Mouse (Mus musculus) large intestine, adult 2 months (tissue): ENCODE results near the gene Tha1. TPM values are rescaled to one million over a fixed set of nuclear protein-coding genes. Genes with fewer than 3 reads are reported as not detected.

Source experiments
- DNase-seq: peaks from one replicate; pipeline ENCODE4 v3.0.0-alpha.2; 2012; ENCODE audit warnings: low read depth, low spot score
- WGBS: fragments of 180-500 bp; shearing (Covaris S2); methylation state at CpG from one replicate; pipeline ENCODE4 v1.1.7; 2018; 5-methylcytosine and 5-hydroxymethylcytosine counted together
- polyA plus RNA-seq: library from polyadenylated mRNA; depleted of rRNA; stranded (reverse); fragments of >200 nt; gene quantifications from 2 replicates; pipeline ENCODE4 v1.2.3, GENCODE M21; 2012; rRNA removed

Tha1 gene
- polyA plus RNA-seq, 1 experiment, result 25.7 TPM

DNA sequence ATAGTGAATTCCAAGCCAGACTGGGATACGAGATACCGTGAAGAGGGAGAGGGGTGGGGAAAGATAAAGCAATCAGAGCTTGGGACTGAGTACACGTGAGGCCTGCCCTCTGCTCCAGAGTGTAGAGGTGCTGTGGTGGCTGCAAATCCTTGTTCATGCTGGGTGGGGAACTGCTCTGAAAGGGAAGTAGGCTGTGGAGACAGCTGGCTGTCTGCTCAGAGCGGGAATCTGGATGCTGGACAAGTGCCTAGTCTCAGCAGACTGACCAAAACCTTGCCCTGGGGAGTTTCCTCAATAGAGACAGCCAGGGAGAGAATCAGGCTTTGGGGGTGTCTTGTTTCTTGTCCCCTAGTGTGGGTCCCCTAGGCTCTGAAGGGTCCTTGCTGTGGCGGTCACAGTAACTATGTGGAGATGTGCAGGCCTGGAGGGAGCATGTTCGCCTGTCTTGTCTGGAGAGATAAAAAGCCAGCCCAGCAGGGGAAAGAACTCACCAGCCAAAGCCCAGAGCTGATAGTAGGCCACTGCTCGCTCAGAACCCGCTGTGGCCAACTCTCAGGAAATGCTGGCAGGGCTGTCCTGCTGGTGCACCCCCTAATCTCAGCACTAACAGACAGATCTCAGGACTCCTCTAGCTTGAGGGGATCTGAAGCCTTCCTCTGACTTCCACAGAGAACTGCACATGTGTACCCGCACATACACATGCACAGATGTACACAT, 44.2 kb downstream of the Tha1 start:
- 29% methylated on average over 9 of the region's 9 CpGs for WGBS
- no peak for DNase-seq

DNA sequence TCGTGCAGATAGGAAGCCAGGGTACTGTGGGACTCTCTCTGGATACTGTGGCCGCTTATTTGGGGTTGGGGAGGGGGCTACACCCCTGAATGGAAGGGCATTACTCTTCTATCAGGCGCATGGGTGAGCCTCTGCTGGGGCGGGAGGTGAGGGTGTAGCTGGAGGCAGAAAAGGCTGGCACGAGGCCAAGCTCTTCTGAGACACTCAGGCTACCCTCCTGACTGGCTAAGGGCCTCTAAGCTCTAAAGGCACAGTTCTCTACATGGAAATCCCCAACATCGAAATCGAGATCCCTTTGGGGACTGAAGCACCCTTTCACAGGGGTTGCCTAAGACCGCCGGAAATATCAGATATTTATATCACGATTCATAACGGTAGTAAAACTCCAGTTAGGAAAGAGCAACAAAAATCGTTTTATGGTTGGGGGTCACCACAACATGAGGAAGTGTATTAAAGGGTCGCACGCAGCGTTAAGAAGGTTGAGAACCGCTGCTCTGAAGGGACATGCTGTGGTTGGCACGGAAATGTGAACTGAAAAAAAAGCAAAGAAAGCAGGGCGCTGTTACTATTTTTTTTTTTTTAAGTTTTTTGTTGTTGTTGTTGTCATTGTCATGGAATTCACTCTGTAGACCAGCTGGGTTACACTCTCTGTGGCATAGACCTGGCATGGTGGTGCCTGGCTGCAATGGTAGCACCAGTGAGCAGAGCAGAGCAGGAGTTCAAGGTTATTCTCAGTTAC, 45.0 kb downstream of the Tha1 start:
- DNase-seq, result no peak
- 10% methylated on average over 18 of the region's 18 CpGs for WGBS

DNA sequence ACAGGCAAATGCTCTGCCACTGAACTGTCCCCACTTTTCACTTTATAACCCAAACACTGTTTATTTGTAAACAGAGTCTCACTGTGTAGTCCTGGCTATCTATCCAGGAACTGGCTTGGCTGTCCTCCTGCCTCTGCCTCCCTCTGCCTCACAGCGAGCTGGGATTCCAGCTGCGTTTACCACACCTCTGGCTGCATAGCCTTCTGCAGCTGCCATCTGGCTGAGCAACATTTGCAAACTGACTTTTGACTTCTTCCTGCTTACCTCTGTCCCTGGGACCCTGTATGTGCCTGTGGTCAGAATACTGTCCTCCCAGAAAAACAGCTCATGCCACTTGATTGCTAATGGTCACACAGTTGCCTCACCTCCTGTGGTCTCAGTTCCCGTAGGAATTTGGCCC, 45.9 kb downstream of the Tha1 start:
- no peak for DNase-seq
- 18% methylated on average over 3 of the region's 3 CpGs for WGBS

DNA sequence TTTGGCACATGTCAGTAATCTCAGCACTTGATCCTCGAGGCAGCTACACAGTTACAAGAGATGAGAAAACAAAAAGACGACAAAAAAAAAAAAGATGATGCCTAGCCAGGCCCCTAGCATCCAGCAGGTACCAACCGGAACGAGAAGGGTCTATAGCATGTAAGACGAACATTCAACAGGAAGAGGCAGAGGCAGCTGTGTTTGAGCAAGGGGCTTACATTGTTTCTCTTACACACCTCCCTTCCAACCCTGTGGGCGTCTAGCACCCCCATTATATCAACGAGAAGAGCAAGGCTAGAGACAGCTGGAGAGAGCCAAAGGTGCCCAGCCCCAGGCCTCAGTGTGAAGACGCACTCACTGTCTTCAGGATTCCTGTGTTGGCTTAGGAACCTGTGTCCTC, 46.4 kb downstream of the Tha1 start:
- WGBS, result 35% methylated on average over 8 of the region's 8 CpGs

DNA sequence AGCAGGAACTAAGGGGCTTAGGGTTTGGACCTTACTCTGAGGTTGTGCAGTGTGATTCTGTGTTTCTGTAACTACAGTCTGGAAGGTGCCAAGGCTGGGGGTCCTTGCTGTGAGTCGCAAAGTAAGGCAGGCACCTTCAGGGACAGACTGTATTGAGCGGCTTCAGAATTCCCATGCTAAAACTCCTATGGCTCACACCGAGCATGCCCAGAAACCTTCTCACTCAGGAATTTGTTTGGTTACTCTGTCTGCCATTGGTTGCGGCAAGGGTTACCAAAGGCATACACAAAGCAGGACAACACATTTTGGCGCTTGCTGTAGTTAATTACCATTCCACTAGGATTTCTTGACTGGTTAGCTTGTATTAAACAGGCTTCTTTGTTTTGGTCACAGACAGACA, 47.1 kb downstream of the Tha1 start:
- DNase-seq, result no peak
- WGBS, result 16% methylated on average over 5 of the region's 5 CpGs

More for the DNA sequence above, 46.4 kb downstream of the Tha1 start:
- DNase-seq, result no peak

DNA sequence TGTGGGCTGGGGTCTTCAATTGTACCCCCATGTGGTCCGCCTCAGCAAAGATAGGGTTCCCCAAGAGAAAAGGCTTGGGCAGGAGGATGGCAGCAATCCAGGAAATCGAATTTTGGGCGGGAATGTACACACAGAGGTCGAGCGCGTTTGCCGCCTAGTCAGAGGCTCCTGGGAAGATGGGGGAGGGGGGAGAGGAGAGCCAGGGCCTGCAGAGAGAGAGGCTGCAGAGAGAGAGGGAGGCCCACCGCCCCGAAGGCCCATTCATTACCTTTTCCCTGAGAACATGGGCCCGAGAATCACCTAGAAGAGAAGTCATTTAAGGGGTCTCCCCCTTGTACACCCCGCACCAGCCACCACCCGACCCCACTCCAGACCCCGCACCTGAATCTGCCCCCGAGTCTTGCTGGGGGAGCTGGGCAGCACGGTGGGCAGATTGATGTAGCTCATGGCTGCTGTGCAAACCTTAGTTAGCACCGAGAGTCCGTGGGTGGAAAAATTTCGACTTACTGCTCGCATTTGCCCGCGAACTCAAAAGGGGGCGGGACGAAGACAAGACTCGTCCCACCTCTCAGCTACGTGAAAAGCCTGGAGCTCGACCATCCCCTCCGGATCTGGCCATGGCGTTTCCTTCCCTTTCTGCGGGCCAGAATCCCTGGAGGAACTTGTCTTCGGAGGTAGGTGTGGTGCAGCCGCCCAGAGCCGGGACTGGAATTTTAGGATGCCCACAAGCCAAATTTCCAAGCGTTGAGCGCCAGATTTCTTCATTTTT, 47.8 kb downstream of the Tha1 start, which contains the start of the genes Afmid and Tk1:
TSS of gene Afmid (plus strand) at position 592 of the 769 bp plus-strand sequence.
TSS of gene Tk1 (minus strand) at position 760 of the 769 bp plus-strand sequence.
- under 1% methylated on average over 34 of the region's 34 CpGs for WGBS
- DNase-seq, result no peak

DNA sequence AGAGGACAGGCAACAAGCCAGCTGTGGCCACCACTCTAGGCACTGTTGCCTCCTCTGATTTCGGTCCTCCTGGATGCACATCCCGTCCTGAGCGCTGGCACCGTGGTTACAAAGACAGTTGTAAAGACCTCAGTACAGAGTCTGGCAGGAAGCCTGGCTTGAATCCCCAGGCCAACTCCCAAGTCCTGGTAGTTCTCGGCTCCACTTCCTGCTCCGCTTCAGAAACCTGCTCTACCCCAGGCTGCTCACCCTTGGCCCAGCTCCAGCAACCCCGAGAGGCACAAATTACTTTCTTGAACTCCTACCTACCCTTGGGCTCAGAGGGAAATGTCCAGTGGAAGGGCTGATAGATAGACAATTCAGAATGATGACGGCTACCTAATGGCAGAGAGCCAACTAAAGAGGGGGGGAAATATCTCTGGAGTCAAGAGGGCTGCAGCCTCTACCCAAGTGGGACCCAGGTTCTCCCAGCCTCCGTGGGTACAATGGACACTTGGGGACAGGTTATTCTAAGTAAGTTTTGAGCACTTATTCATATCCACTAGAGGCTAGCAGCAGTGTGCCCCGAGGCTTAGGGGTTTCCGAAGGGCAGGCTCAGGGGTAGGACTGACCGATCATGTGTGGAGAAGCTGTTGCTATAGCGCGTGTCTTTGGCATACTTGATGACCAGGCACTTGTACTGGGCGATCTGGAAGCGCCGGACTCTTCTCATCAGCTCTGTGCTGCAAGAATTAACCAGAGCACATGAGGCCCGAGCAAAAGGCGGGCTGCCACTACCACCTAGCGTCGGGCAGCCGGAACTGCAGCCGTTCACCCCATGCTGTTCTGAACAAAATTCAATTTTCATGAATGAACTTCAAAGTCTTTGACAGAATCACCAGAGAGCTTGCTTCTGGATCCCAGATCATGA, 49.0 kb downstream of the Tha1 start:
- 1% methylated on average over 23 of the region's 23 CpGs for WGBS

DNA sequence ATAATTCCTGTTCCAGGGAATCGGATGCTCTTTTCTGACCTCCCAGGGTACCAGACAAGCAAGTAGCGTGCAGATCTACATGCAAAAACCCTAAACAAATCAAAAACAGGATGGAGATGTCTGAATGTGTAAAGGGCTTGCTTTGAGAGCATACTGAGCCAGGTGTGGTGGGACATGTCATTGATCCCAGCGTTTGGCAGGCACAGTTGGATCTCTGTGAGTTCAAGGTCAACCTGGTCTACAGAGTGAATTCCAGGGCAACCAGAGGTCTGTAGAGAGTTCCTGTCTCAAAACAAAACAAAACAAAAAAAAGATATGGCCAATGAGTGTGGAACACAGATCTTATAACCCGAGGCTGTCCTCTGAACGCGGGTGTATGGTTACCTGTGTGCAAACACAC, 49.9 kb downstream of the Tha1 start:
- DNase-seq, result no peak
- 43% methylated on average over 6 of the region's 6 CpGs for WGBS

More for the DNA sequence above, 49.0 kb downstream of the Tha1 start:
- no peak for DNase-seq

DNA sequence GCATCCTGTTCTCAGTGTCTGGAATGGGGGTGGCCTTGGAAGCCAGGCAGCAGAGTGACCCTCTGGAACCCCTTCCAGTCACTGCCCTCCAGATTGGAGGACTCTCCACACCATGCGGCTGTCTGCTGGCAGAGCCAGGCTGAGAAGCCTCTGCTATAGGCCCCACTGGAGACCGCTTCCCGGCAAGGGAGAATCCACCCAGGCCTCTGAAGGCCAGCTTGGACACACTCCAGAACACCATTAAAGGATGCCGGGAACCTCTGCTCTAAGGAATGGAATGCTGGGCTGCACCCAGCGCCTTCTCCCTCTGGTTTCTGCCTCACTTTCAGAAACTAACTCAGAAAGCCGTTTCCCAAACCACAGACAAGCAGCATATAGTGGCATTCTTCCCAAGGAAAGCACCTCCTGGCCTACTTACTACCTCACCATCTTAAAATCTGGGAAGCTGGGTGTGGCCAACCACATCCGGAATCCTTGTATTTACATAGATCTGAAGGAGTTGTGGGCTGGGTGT, 50.5 kb downstream of the Tha1 start:
- no peak for DNase-seq
- 21% methylated on average over 7 of the region's 7 CpGs for WGBS

DNA sequence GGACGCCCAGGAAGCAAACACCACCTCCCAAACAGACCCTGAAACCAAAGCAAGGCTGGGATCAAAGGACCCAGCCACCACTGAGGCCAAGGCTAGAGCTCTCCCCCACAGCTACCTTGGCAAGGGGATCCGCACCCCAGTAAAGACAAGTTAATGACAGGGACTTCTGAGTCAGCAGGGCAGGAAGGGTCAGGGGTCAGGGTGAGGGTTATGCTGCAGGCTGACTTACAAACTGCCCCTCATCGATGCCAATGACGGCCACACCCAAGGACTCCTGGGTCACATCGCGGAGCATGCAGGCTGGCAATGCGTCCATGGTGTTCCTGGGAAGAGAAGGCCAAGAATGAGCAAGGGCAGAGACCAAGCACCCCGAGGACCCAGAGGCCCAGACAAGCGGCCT, 51.4 kb downstream of the Tha1 start:
- DNase-seq, result no peak

DNA sequence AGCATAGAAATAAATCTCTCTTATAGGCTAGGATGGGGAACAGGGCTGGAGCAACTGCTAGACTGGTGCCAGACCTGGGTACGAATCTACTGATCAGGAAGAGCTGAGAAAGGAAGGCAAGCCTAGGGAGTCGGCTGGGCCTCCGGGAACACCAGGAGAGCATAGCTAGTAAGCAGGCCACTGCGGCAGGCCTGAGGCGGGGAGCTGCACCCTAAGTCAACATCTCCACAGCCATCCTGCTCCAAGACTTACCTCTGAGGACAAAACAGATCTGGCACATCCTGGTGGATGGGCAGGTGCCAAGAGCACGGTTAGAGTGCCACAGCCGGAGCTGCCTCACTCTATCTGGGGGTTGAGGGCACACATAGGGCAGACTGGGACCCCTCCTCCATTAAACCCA, 53.1 kb downstream of the Tha1 start:
- 39% methylated on average over 7 of the region's 7 CpGs for WGBS
- no peak for DNase-seq

More for the DNA sequence above, 51.4 kb downstream of the Tha1 start:
- WGBS, result 72% methylated on average over 9 of the region's 9 CpGs

DNA sequence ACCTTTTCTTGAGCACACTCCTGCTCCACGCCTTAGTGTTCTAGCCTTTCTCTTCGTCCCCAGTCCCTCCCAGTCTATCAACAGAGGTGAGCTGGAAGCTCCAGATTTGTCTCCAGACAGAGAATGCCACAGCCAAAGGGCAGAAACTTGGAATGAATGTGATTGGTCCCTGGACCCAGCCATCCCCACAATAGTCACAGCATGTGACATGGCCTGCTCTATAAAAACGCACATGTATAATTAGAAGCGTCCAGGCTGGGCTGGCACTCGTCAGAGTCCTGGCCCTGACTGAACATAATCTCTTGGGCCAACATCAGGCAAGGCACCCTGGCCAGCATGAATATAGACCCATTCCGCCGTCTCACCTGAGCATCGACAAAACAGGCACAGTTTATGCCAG, 54.2 kb downstream of the Tha1 start:
- DNase-seq, result no peak

More for the DNA sequence above, 54.2 kb downstream of the Tha1 start:
- WGBS, result 41% methylated on average over 8 of the region's 8 CpGs

Other genes with a start within 250 kb of the Tha1 start
- gene Tnrc6c, start 219.2 kb downstream of the Tha1 start, polyA plus RNA-seq, result 8.2 and 13.2 TPM in 2 replicates
- gene Tmc8, start 91.4 kb downstream of the Tha1 start, polyA plus RNA-seq, result 25.5 and 33.4 TPM in 2 replicates
- gene Tmc6, start 91.3 kb downstream of the Tha1 start, polyA plus RNA-seq, result 66.3 and 76.5 TPM in 2 replicates
- gene 6030468B19Rik, start 75.8 kb downstream of the Tha1 start, polyA plus RNA-seq, result 0.40 and 0.41 TPM in 2 replicates
- gene Gm20708, start 63.8 kb downstream of the Tha1 start, polyA plus RNA-seq, result not detected in 2 replicates
- 317 and 353 TPM in 2 replicates for gene Syngr2, start 63.8 kb downstream of the Tha1 start, polyA plus RNA-seq
- gene Afmid, start 47.6 kb downstream of the Tha1 start, polyA plus RNA-seq, result 9.3 and 13.5 TPM in 2 replicates
- gene Tk1, start 47.4 kb downstream of the Tha1 start, polyA plus RNA-seq, result 79.4 and 95.1 TPM in 2 replicates
- 35.8 and 45.0 TPM in 2 replicates for gene Birc5, start 24.2 kb downstream of the Tha1 start, polyA plus RNA-seq
- gene Tmem235, start 12.7 kb downstream of the Tha1 start, polyA plus RNA-seq, result 0.09 and 0.26 TPM in 2 replicates
- 45.0 and 64.6 TPM in 2 replicates for gene Socs3, start 96.6 kb upstream of the Tha1 start, polyA plus RNA-seq
- 46.4 and 50.6 TPM in 2 replicates for gene Pgs1, start 112.8 kb upstream of the Tha1 start, polyA plus RNA-seq